Mouse (Mus musculus): Measurements from ENCODE around the gene Nol12. TPM values are rescaled to one million over a fixed set of nuclear protein-coding genes. Genes with fewer than 3 reads are reported as not detected.

The Nol12 gene
- total RNA-seq, 2 experiments from 2014 or later: 19.9 to 47.6 TPM

DNA sequence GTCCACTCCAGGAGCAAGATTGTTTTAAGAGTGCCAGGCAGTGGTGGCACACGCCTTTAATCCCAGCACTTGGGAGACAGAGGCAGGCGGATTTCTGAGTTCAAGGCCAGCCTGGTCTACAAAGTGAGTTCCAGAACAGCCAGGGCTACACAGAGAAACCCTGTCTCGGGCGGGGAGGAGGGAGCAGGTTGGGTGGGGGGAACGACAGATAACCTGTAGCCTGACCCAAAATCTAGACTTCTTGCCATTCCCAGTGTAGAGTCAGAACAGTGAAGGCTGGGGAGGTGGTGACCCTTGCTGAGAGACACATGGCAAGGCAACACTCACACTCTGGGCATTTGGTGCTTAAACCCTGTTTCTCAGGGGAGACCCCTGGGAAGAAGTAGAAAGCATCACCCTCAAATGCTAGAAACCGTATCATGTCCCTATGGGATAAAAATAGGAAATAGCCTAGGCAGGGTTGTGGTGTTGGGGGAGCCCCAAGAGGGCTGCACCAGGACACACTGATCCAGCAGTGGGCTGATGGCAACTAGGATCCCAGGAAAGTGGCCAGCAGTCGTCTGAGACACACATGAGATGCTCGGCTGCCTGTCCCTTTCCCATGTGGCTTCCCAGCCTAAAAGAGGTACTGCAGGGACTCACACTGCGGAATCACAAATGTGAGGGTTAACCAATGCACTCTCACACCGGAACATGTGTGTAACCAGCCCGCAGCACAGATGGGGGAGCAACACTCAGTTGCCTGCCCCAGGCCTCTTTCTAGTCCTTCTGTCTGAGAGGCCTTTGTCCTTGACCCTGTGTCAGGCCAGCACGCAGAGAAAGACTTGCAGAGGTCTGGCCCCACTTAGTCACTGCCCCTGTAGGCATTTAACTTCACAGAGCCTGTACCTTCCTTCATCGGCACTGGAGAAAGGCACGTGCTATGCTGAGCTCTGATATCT lies 54.7 kb downstream of the Nol12 start:
- ATAC-seq (replicated peaks; ENCODE audit: poor library complexity): no peak

DNA sequence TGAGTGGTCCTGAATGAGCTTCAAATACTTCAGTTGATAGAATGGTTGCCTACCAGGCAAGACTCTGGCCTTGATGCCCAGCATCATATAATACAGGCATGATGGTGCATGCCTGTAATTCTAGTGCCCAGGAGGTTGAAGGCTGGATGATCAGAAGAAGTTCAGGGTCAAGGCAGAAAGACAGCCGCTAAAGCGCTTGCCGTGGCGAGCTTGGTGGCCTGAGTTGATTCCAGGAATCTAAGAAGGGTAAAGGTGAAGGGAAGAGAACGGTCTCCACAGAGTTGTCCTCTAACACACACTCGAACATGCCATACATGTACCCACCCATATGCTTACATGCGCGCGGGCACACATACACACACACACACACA lies 55.3 kb downstream of the Nol12 start:
- ATAC-seq (replicated peaks; ENCODE audit: poor library complexity): no peak

DNA sequence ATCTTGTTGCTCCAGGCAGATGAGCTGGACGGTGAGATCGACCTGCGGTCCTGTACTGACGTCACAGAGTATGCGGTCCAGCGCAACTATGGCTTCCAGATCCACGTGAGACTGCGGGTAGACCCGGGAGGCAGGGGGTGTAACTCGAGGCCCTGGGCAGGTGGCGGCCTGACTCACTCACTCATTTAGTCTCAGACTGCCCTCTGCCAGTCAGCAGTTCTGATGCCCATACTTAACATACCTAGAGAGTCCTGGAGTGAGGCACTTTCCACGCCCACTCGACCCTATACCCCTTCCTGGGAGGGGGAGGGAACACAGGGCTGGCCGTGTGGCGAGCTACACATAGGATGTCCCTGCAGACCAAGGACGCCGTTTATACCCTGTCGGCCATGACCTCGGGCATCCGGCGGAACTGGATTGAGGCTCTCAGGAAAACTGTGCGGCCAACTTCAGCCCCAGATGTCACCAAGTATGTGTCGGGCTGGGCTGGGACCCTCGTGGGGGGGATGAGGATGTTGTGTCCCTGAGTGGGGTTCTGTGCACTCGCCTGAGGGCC lies 56.3 kb downstream of the Nol12 start:
- ATAC-seq (replicated peaks; ENCODE audit: poor library complexity): no peak

DNA sequence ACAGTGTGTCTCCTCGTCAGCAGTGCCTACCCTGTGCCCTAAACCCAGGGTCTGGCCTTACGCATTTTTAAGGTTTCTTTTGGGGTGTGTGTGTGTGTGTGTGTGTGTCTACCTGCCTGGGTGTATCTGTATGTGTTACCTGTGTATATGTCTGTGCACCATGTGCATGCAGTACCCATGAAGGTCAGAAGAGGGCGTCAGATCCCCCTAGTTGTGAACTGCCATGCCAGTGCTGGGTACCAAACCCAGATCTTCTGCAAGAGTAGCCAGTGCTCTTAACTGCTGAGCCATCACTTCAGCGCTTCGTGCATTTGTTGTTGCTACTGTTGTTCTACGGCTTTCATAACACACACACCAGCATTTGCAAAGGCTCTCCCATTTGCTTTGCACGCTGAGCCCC lies 57.5 kb downstream of the Nol12 start:
- ATAC-seq (replicated peaks; ENCODE audit: poor library complexity): no peak

DNA sequence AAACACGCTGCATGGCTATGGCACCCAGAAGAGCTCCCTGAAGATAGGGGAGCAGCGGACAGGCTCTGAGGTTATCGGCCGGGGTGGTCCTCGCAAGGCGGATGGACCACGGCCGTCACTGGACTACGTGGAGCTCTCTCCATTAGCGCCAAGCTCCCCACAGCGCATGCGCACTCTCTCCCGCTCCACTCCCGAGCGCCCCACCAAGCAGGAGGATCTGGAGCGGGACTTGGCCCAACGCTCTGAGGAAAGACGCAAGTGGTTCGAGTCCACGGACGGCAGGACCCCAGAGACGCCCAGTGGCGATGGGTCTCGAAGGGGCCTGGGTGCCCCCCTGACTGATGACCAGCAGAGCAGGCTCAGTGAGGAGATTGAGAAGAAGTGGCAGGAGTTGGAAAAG lies 58.2 kb downstream of the Nol12 start:
- ATAC-seq (replicated peaks; ENCODE audit: poor library complexity): no peak

Other genes with a start within 250 kb of the Nol12 start
- gene Elfn2, start 216.2 kb upstream of the Nol12 start, total RNA-seq (2015): not detected in 2 replicates
- gene Elfn2, start 216.2 kb upstream of the Nol12 start, total RNA-seq (2017): 0.04 TPM in 1 of 2 replicates, not detected in the other
- gene Mfng, start 161.5 kb upstream of the Nol12 start, total RNA-seq (2015): 13.3 and 13.6 TPM in 2 replicates
- gene Mfng, start 161.5 kb upstream of the Nol12 start, total RNA-seq (2017): 10.0 and 10.5 TPM in 2 replicates
- 0.20 and 0.78 TPM in 2 replicates for gene Card10, start 131.9 kb upstream of the Nol12 start, total RNA-seq (2015)
- 0.12 and 0.14 TPM in 2 replicates for gene Card10, start 131.9 kb upstream of the Nol12 start, total RNA-seq (2017)
- gene Cdc42ep1, start 92.3 kb upstream of the Nol12 start, total RNA-seq (2015): not detected in 2 replicates
- not detected in 2 replicates for gene Cdc42ep1, start 92.3 kb upstream of the Nol12 start, total RNA-seq (2017)
- not detected in 2 replicates for gene Lgals2, start 79.4 kb upstream of the Nol12 start, total RNA-seq (2015)
- gene Lgals2, start 79.4 kb upstream of the Nol12 start, total RNA-seq (2017): not detected in 2 replicates
- gene Gga1, start 57.7 kb upstream of the Nol12 start, total RNA-seq (2015): 27.8 and 28.9 TPM in 2 replicates
- 15.4 and 20.1 TPM in 2 replicates for gene Gga1, start 57.7 kb upstream of the Nol12 start, total RNA-seq (2017)
- not detected in 2 replicates for gene Gm49510, start 35.3 kb upstream of the Nol12 start, total RNA-seq (2015)
- 1.2 and 2.6 TPM in 2 replicates for gene Gm49510, start 35.3 kb upstream of the Nol12 start, total RNA-seq (2017)
- 42.5 and 55.8 TPM in 2 replicates for gene Sh3bp1, start 35.2 kb upstream of the Nol12 start, total RNA-seq (2015)
- 18.9 and 22.9 TPM in 2 replicates for gene Sh3bp1, start 35.2 kb upstream of the Nol12 start, total RNA-seq (2017)
- gene Pdxp, start 21.0 kb upstream of the Nol12 start, total RNA-seq (2015): 9.5 and 12.8 TPM in 2 replicates
- gene Pdxp, start 21.0 kb upstream of the Nol12 start, total RNA-seq (2017): 5.0 and 8.8 TPM in 2 replicates
- gene Lgals1, start 8.2 kb upstream of the Nol12 start, total RNA-seq (2015): 480 and 550 TPM in 2 replicates
- 648 and 851 TPM in 2 replicates for gene Lgals1, start 8.2 kb upstream of the Nol12 start, total RNA-seq (2017)
- 66.0 and 71.4 TPM in 2 replicates for gene Triobp, start 12.8 kb downstream of the Nol12 start, total RNA-seq (2015)
- 20.7 and 26.0 TPM in 2 replicates for gene Triobp, start 12.8 kb downstream of the Nol12 start, total RNA-seq (2017)
- 11.1 and 14.5 TPM in 2 replicates for gene H1f0, start 93.5 kb downstream of the Nol12 start, total RNA-seq (2015)
- 24.3 and 29.0 TPM in 2 replicates for gene H1f0, start 93.5 kb downstream of the Nol12 start, total RNA-seq (2017)
- gene Galr3, start 107.0 kb downstream of the Nol12 start, total RNA-seq (2015): 0.15 and 0.69 TPM in 2 replicates
- 0.29 and 0.91 TPM in 2 replicates for gene Galr3, start 107.0 kb downstream of the Nol12 start, total RNA-seq (2017)
- 16.0 and 17.3 TPM in 2 replicates for gene Ankrd54, start 128.0 kb downstream of the Nol12 start, total RNA-seq (2015)
- 11.2 and 18.8 TPM in 2 replicates for gene Ankrd54, start 128.0 kb downstream of the Nol12 start, total RNA-seq (2017)
- gene Eif3l, start 140.2 kb downstream of the Nol12 start, total RNA-seq (2015): 192 and 203 TPM in 2 replicates
- 259 and 271 TPM in 2 replicates for gene Eif3l, start 140.2 kb downstream of the Nol12 start, total RNA-seq (2017)
- 4.8 and 5.6 TPM in 2 replicates for gene Micall1, start 174.0 kb downstream of the Nol12 start, total RNA-seq (2015)
- 3.6 and 5.5 TPM in 2 replicates for gene Micall1, start 174.0 kb downstream of the Nol12 start, total RNA-seq (2017)
- gene Polr2f, start 206.1 kb downstream of the Nol12 start, total RNA-seq (2015): 76.7 and 114 TPM in 2 replicates
- 88.6 and 104 TPM in 2 replicates for gene Polr2f, start 206.1 kb downstream of the Nol12 start, total RNA-seq (2017)
- 0.99 TPM in 1 of 2 replicates, not detected in the other for gene 1700088E04Rik, start 206.3 kb downstream of the Nol12 start, total RNA-seq (2015)
- not detected in 2 replicates for gene 1700088E04Rik, start 206.3 kb downstream of the Nol12 start, total RNA-seq (2017)
- gene Sox10, start 230.3 kb downstream of the Nol12 start, total RNA-seq (2015): not detected in 2 replicates
- gene Sox10, start 230.3 kb downstream of the Nol12 start, total RNA-seq (2017): not detected in 2 replicates

Measured in megakaryocyte progenitor cell, adult 5-6 weeks (primary cell).